Comparison of ENCODE assay signal across 25 mouse cellular contexts in the genomic region with DNA sequence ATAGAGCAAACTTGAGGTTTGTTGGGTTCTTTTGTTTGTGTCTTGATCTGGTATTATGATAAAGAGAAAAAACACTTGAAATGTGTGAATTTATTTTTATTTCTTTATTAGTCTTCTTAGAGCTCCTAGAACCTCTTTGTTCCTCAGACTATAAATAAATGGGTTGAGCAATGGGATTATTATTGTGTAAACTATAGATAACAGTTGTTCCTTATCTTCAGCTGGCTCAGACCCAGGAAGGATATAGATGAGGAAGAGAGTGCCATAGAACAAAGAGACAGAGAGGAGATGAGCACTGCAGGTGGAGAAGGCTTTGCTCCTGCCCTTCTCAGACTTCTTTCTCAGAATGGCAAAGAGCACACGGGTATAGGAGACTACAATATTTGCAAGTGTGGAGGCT. TPM values are rescaled to one million over a fixed set of nuclear protein-coding genes. Genes with fewer than 3 reads are reported as not detected.
"Had no signal": no experiment of that assay in that cellular context is flagged by ENCODE, and none has a peak within 500 bp of the region (broad histone marks: within the 10 kb centered on the region; RNA-seq: fewer than 3 reads in every experiment).

No protein-coding gene starts in this region.

- H3K27ac ChIP-seq: neural tube, embryonic 13.5 days; neural tube, embryonic 15.5 days; stomach, embryonic 15.5 days; stomach, postnatal 0 days had no signal

- H3K9me3 ChIP-seq: neural tube, embryonic 13.5 days; neural tube, embryonic 15.5 days; stomach, embryonic 15.5 days had no signal

- H3K27me3 ChIP-seq: neural tube, embryonic 13.5 days; neural tube, embryonic 15.5 days; stomach, embryonic 15.5 days had no signal

- H3K4me3 ChIP-seq: neural tube, embryonic 13.5 days; neural tube, embryonic 15.5 days; stomach, embryonic 15.5 days had no signal

- H3K9ac ChIP-seq: neural tube, embryonic 13.5 days; neural tube, embryonic 15.5 days; stomach, embryonic 15.5 days had no signal

- DNase-seq: retina, postnatal 1 day; right cerebral cortex, adult 18-20 months; right cerebral cortex, postnatal 14 days; right cerebral cortex, postnatal 25 days; right cerebral cortex, postnatal 4 days; spleen, adult 18-20 months; thymus, adult 18-20 months; thymus, adult 2 months; thymus, postnatal 14 days; thymus, postnatal 25 days; thymus, postnatal 36 days; thymus, postnatal 4 days had no signal

- H3K4me1 ChIP-seq: neural tube, embryonic 13.5 days; neural tube, embryonic 15.5 days; stomach, embryonic 15.5 days had no signal

- H3K36me3 ChIP-seq: neural tube, embryonic 13.5 days; neural tube, embryonic 15.5 days; stomach, embryonic 15.5 days had no signal

RNA-seq across cellular contexts. Expression of gene Olfr202, which starts 3.1 kb away (rescaled TPM):
- total RNA-seq: neutrophil, adult 5-6 weeks had no signal
- polyA plus RNA-seq: neural tube, embryonic 13.5 days; neural tube, embryonic 14.5 days; neural tube, embryonic 15.5 days; small intestine, adult 2 months; spleen, adult 2 months; stomach, embryonic 14.5 days; stomach, embryonic 15.5 days; stomach, embryonic 16.5 days; stomach, postnatal 0 days; testis, adult 2 months; thymus, adult 2 months; thymus, postnatal 0 days; urinary bladder, adult 2 months had no signal

RNA-seq across cellular contexts. Expression of gene Olfr201, which starts 11.0 kb away (rescaled TPM):
- total RNA-seq: neutrophil, adult 5-6 weeks had no signal
- polyA plus RNA-seq: neural tube, embryonic 13.5 days; neural tube, embryonic 14.5 days; neural tube, embryonic 15.5 days; small intestine, adult 2 months; spleen, adult 2 months; stomach, embryonic 14.5 days; stomach, embryonic 15.5 days; stomach, embryonic 16.5 days; stomach, postnatal 0 days; testis, adult 2 months; thymus, adult 2 months; thymus, postnatal 0 days; urinary bladder, adult 2 months had no signal

RNA-seq across cellular contexts. Expression of gene Olfr203, which starts 15.2 kb away (rescaled TPM):
- total RNA-seq: neutrophil, adult 5-6 weeks had no signal
- polyA plus RNA-seq: neural tube, embryonic 13.5 days; neural tube, embryonic 14.5 days; neural tube, embryonic 15.5 days; small intestine, adult 2 months; spleen, adult 2 months; stomach, embryonic 14.5 days; stomach, embryonic 15.5 days; stomach, embryonic 16.5 days; stomach, postnatal 0 days; testis, adult 2 months; thymus, adult 2 months; thymus, postnatal 0 days; urinary bladder, adult 2 months had no signal

RNA-seq across cellular contexts. Expression of gene Olfr204, which starts 34.6 kb away (rescaled TPM):
- total RNA-seq: neutrophil, adult 5-6 weeks had no signal
- polyA plus RNA-seq: neural tube, embryonic 13.5 days; neural tube, embryonic 14.5 days; neural tube, embryonic 15.5 days; small intestine, adult 2 months; spleen, adult 2 months; stomach, embryonic 14.5 days; stomach, embryonic 15.5 days; stomach, embryonic 16.5 days; stomach, postnatal 0 days; testis, adult 2 months; thymus, adult 2 months; thymus, postnatal 0 days; urinary bladder, adult 2 months had no signal

RNA-seq across cellular contexts. Expression of gene Olfr205, which starts 47.5 kb away (rescaled TPM):
- total RNA-seq: neutrophil, adult 5-6 weeks had no signal
- polyA plus RNA-seq: neural tube, embryonic 13.5 days; neural tube, embryonic 14.5 days; neural tube, embryonic 15.5 days; small intestine, adult 2 months; spleen, adult 2 months; stomach, embryonic 14.5 days; stomach, embryonic 15.5 days; stomach, embryonic 16.5 days; stomach, postnatal 0 days; testis, adult 2 months; thymus, adult 2 months; thymus, postnatal 0 days; urinary bladder, adult 2 months had no signal
